Mouse (Mus musculus) embryonic stem cell, embryonic (primary cell): ENCODE measurements at regions not wholly inside any gene's neighbourhood (a gene's known extent, or its start where the extent isn't known, plus 50 kb on each side); places are given as distances from the start of the nearest gene placed in this dataset.

ENCODE experiments used
- CTCF ChIA-PET, 4 experiments: fragments of 300-600 bp in 2 of 4; fragments of 350-600 bp in 2 of 4; sonication (Branson Sonifier 250); formaldehyde crosslinking; loops; one replicate each; lab custom pipeline; 2022; ENCODE audit warnings: inconsistent platforms in 2 of 4; lab: Charles Lee
- POLR2A ChIA-PET, 4 experiments: fragments of 300-600 bp in 2 of 4; fragments of 350-600 bp in 2 of 4; sonication (Branson Sonifier 250); formaldehyde crosslinking; loops; one replicate each; lab custom pipeline; 2022; ENCODE audit warnings: antibody characterized with exemption in 4 of 4, inconsistent platforms in 1 of 4; lab: Charles Lee

GRCm38 (mm10) chr9:79518640-79519039, 200.0 kb downstream of the Col12a1 start:
- CTCF ChIA-PET: interaction anchor here in 1 of 4 experiments (0.6 kb wide), 1 partner anchor 731 kb away, joined by 9 read pairs; no protein-coding TSS in a partner anchor
- POLR2A ChIA-PET: no interaction called here

GRCm38 (mm10) chr9:79520498-79520897, 198.1 kb downstream of the Col12a1 start:
- ChIA-PET CTCF (no interaction called here), POLR2A (no interaction called here)

- ChIA-PET POLR2A (no interaction called here), CTCF (no interaction called here)
Measured at GRCm38 (mm10) chr9:79523054-79523453, 195.6 kb downstream of the Col12a1 start.

GRCm38 (mm10) chr9:79525000-79525399, 193.6 kb downstream of the Col12a1 start:
- CTCF ChIA-PET: no interaction called here
- POLR2A ChIA-PET: no interaction called here

GRCm38 (mm10) chr9:79526390-79526789, 192.2 kb downstream of the Col12a1 start:
- ChIA-PET CTCF (no interaction called here), POLR2A (interaction anchor here in 1 of 4 experiments (0.6 kb wide), 1 partner anchor 43 kb away, joined by 3 read pairs; no protein-coding TSS in a partner anchor)

GRCm38 (mm10) chr9:79527331-79527730, 191.3 kb downstream of the Col12a1 start:
- POLR2A ChIA-PET: no interaction called here
- CTCF ChIA-PET: no interaction called here
